In the genomic region with DNA sequence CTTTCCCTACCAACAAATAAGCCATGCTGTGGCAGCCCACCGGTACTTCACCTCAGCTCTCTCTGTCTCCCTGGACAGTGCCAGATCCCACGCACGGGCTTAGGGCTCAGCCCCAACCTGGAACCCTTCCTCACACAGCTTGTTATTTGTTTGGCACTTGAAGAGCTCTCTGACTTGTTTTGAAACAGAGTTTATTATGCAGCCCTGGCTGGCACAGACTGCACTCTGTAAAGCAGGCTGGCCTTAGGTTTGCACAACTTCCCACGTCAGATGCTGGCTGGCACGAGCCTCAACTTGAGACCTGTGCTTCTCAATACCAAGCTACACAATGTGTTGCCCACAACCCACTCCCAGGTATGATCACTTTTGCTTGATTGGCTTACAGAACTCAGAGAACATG, we compare ENCODE assay signal across 13 mouse cellular contexts. TPM values are rescaled to one million over a fixed set of nuclear protein-coding genes. Genes with fewer than 3 reads are reported as not detected.
DNase-seq lines count a peak whose midpoint lies in the region; ATAC-seq lines count a peak whose summit lies in the region.
"Had no signal": no experiment of that assay in that cellular context is flagged by ENCODE, and none has a peak within 500 bp of the region (broad histone marks: within the 10 kb centered on the region; RNA-seq: fewer than 3 reads in every experiment).

No protein-coding gene starts in this region.

- H3K9ac ChIP-seq in heart, embryonic 12.5 days, result no peak overlapping the region
- no peak overlapping the region for H3K9ac ChIP-seq in limb, embryonic 15.5 days
- H3K9ac ChIP-seq: lung, embryonic 15.5 days; midbrain, embryonic 12.5 days had no signal

- no peaks in the 10 kb centered on the region for H3K36me3 ChIP-seq in heart, embryonic 12.5 days
- H3K36me3 ChIP-seq in limb, embryonic 15.5 days, result no peaks in the 10 kb centered on the region
- no peaks in the 10 kb centered on the region for H3K36me3 ChIP-seq in limb, embryonic 10.5 days
- H3K36me3 ChIP-seq in heart, embryonic 10.5 days, result no peaks in the 10 kb centered on the region
- H3K36me3 ChIP-seq: lung, embryonic 15.5 days; midbrain, embryonic 12.5 days had no signal

- H3K4me1 ChIP-seq in heart, embryonic 12.5 days (replicated peaks), result peaks cover 11% of the 10 kb centered on the region; the same call in 1 of the 2 replicates
- no peaks in the 10 kb centered on the region for H3K4me1 ChIP-seq in limb, embryonic 15.5 days
- peaks cover 4% of the 10 kb centered on the region; the same call in 1 of the 2 replicates for H3K4me1 ChIP-seq in limb, embryonic 10.5 days
- H3K4me1 ChIP-seq in brown adipose tissue, adult 24 weeks (ENCODE audit: control insufficient read depth, insufficient read depth, insufficient read length, low read length), result peaks cover 2% of the 10 kb centered on the region; the same call in 1 of the 2 replicates
- peaks cover 15% of the 10 kb centered on the region for H3K4me1 ChIP-seq in heart, embryonic 10.5 days
- H3K4me1 ChIP-seq: lung, embryonic 15.5 days had no signal

- H3K4me2 ChIP-seq in heart, embryonic 12.5 days, result no peak overlapping the region
- H3K4me2 ChIP-seq in limb, embryonic 15.5 days, result no peak overlapping the region
- H3K4me2 ChIP-seq: lung, embryonic 15.5 days; midbrain, embryonic 12.5 days had no signal

- no peak for ATAC-seq in heart, embryonic 12.5 days (ENCODE audit: insufficient number of reproducible peaks, low FRiP score)
- no peak for ATAC-seq in limb, embryonic 15.5 days (ENCODE audit: insufficient number of reproducible peaks, low FRiP score, low TSS enrichment, low read depth)

- peak; percentile 89 for DNase-seq in heart, adult 11 months
- DNase-seq in limb, embryonic 10.5 days (ENCODE audit: low spot score), result no peak
- peak; percentile 72 for DNase-seq in adrenal gland, postnatal 14 days
- no peak for DNase-seq in heart, embryonic 10.5 days (ENCODE audit: low spot score)
- DNase-seq in heart, adult 9 months (ENCODE audit: low spot score in 2 of 2), result no peak
- DNase-seq: cerebellum, adult 18-20 months; gastrocnemius, postnatal 25 days had no signal

- H3K27me3 ChIP-seq in heart, embryonic 12.5 days (replicated peaks), result no peaks in the 10 kb centered on the region
- H3K27me3 ChIP-seq in limb, embryonic 15.5 days, result no peaks in the 10 kb centered on the region
- no peaks in the 10 kb centered on the region for H3K27me3 ChIP-seq in limb, embryonic 10.5 days (ENCODE audit: low read depth, poor library complexity, severe bottlenecking)
- no peaks in the 10 kb centered on the region for H3K27me3 ChIP-seq in heart, embryonic 10.5 days (ENCODE audit: insufficient read depth, poor library complexity, severe bottlenecking)
- H3K27me3 ChIP-seq: lung, embryonic 15.5 days; midbrain, embryonic 12.5 days had no signal

- H3K4me3 ChIP-seq in heart, embryonic 12.5 days, result no peak overlapping the region
- H3K4me3 ChIP-seq in limb, embryonic 15.5 days, result no peak overlapping the region
- H3K4me3 ChIP-seq in limb, embryonic 10.5 days, result no peak overlapping the region
- 0 out of 2 replicates have a peak overlapping the region, but pooled peaks have one; percentile 8 for H3K4me3 ChIP-seq in brown adipose tissue, adult 24 weeks (ENCODE audit: insufficient read depth, low read depth, low read length)
- no peak overlapping the region for H3K4me3 ChIP-seq in heart, embryonic 10.5 days
- H3K4me3 ChIP-seq: erythroblast, embryonic 14.5 days; lung, embryonic 15.5 days; midbrain, embryonic 12.5 days had no signal

- WGBS in heart, embryonic 12.5 days, result 79% methylated on average over 5 of the region's 5 CpGs
- WGBS in limb, embryonic 15.5 days, result 59% methylated on average over 5 of the region's 5 CpGs
- 83% methylated on average over 5 of the region's 5 CpGs for WGBS in limb, embryonic 10.5 days
- 81% methylated on average over 5 of the region's 5 CpGs for WGBS in heart, embryonic 10.5 days

- H3K9me3 ChIP-seq in heart, embryonic 12.5 days (replicated peaks), result no peaks in the 10 kb centered on the region
- no peaks in the 10 kb centered on the region for H3K9me3 ChIP-seq in limb, embryonic 15.5 days
- no peaks in the 10 kb centered on the region for H3K9me3 ChIP-seq in limb, embryonic 10.5 days (replicated peaks)
- no peaks in the 10 kb centered on the region for H3K9me3 ChIP-seq in heart, embryonic 10.5 days
- H3K9me3 ChIP-seq: lung, embryonic 15.5 days; midbrain, embryonic 12.5 days had no signal

- no peak overlapping the region for H3K27ac ChIP-seq in heart, embryonic 12.5 days (ENCODE audit: poor library complexity, severe bottlenecking)
- peak overlapping the region; percentile 24; the same call in 1 of the 2 replicates for H3K27ac ChIP-seq in limb, embryonic 15.5 days
- H3K27ac ChIP-seq in limb, embryonic 10.5 days, result no peak overlapping the region
- H3K27ac ChIP-seq in brown adipose tissue, adult 24 weeks (replicated peaks; ENCODE audit: low read depth, low read length), result peak overlapping the region; percentile 46
- H3K27ac ChIP-seq in heart, embryonic 10.5 days, result no peak overlapping the region
- H3K27ac ChIP-seq: lung, embryonic 15.5 days; midbrain, embryonic 12.5 days had no signal

RNA-seq across cellular contexts. Expression of a gene that starts 53.8 kb away (rescaled TPM):
- 27.5 and 29.3 TPM in 2 replicates for polyA plus RNA-seq in heart, embryonic 12.5 days (2016; fragmentation: Nextera tagmentation; extraction: Ambion mirVana)
- polyA plus RNA-seq in limb, embryonic 15.5 days (2015; fragmentation: Nextera tagmentation; extraction: Ambion mirVana), result 12.1 and 15.6 TPM in 2 replicates
- 29.0 and 30.3 TPM in 2 replicates for polyA plus RNA-seq in limb, embryonic 10.5 days (2016; fragmentation: Nextera tagmentation; extraction: Ambion mirVana)
- 47.1 and 50.3 TPM in 2 replicates for total RNA-seq in adrenal gland, postnatal 14 days (2021)
- polyA plus RNA-seq in brown adipose tissue, adult 24 weeks (2012; ENCODE audit: insufficient read depth, insufficient read length, missing spikeins), result 8.6 and 26.0 TPM in 2 replicates
- polyA plus RNA-seq in heart, embryonic 10.5 days (2016; fragmentation: Nextera tagmentation; extraction: Ambion mirVana), result 23.4 and 24.7 TPM in 2 replicates

Comparison
In these comparisons a context has a peak if more than half of its experiments do, and no peak if none do; other contexts are left out.
1. DNase-seq: peak in heart, adult 11 months (single experiment) and adrenal gland, postnatal 14 days (single experiment); none in limb, embryonic 10.5 days (single experiment), heart, embryonic 10.5 days (single experiment) and heart, adult 9 months (0 of 2).
2. H3K27ac ChIP-seq: peak in limb, embryonic 15.5 days (single experiment) and brown adipose tissue, adult 24 weeks (single experiment); none in heart, embryonic 12.5 days (single experiment), limb, embryonic 10.5 days (single experiment) and heart, embryonic 10.5 days (single experiment).